Mouse (Mus musculus) erythroblast, embryonic 14.5 days (primary cell): ENCODE results near the gene Cdk9.

Source experiments
- GATA1 ChIP-seq: IDR thresholded peaks from 2 replicates; pipeline ENCODE4 v1.6.1; 2012; ENCODE audit warnings: low read length, inconsistent platforms, mixed read lengths
- TAL1 ChIP-seq: IDR thresholded peaks from 3 replicates; pipeline ENCODE4 v1.6.1; 2012; ENCODE audit warnings: low read length, inconsistent platforms, mixed read lengths

- TF ChIP-seq TAL1 (no peak), GATA1 (no peak)
Observed at GRCm38 (mm10) chr2:32685807-32686206, 27.1 kb downstream of the Cdk9 start.
